Mouse (Mus musculus) adrenal gland, postnatal 14 days (tissue): ENCODE measurements around the gene Gm5726. TPM values are rescaled to one million over a fixed set of nuclear protein-coding genes. Genes with fewer than 3 reads are reported as not detected.
"Not testable (repeated sequence)": the region's sequence is repeated elsewhere in the genome, so short reads cannot be mapped to it uniquely, and the experiment has no call there.

ENCODE experiments used
- DNase-seq: peaks from one replicate; pipeline ENCODE4 v3.0.0; 2021; ENCODE audit warnings: mixed read lengths
- long read RNA-seq, 2 experiments: library from polyadenylated mRNA; stranded (forward); transcript quantifications; one replicate each; pipeline ENCODE4 v2.0.0; 2021
- total RNA-seq: library from RNA; stranded (reverse); gene quantifications from 2 replicates; pipeline ENCODE4 v1.2.3, GENCODE M21; 2021

Gene Gm5726
- total RNA-seq: not detected in 2 replicates
- long read RNA-seq, experiment 1: 0 reads
- long read RNA-seq, experiment 2: 0 reads

DNA sequence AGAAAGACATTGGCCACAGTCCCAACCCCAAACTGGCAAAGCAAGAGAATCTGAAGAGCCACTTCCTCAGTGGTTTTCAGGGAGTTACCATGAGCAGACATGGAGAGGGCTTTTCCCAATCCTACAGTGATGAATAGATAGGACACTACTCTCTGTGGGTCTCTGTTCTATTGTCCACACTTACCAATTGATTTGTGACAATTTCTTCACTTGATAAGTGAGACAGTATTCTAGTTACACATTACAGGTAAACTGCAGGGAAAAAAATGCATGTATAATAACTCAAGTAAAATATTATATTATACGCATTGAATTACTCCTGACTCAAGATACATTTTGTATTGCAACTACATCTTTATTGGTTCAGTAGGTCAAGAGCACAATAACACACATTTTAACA is at the start of gene Gm5726:
TSS of gene Gm5726 (minus strand) at position 101 of the 400 bp plus-strand sequence.
- not testable (repeated sequence) for DNase-seq

DNA sequence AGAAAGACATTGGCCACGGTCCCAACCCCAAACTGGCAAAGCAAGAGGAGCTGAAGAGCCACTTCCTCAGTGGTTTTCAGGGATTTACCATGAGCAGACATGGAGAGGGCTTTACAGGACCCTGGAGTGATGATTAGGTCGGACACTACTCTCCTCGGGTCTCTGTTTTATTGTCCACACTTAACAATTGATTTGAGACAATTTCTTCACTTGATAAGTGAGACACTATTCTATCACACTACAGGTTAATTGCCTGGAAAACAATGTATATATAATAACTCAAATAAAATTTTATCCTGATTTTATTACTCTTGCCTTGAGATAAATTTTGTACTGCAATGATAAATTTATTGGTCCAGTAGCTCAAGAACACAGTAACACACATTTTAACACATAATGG is 30.6 kb upstream of the Gm5726 start, which contains the start of gene Gm4141:
TSS of gene Gm4141 (minus strand) at position 101 of the 400 bp plus-strand sequence.
- DNase-seq: not testable (repeated sequence)

DNA sequence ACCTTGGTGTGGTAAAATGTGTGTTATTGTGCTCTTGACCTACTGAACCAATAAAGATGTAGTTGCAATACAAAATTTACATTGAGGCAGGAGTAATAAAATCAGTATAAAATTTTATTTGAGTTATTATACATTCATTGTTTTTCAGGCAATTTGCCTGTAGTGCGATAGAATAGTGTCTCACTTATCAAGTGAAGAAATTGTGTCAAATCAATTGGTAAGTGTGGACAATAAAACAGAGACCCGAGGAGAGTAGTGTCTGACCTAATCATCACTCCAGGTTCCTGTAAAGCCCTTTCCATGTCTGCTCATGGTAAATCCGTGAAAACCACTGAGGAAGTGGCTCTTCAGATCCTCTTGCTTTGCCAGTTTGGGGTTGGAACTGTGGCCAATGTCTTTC is 12.0 kb downstream of the Gm5726 start, which contains the start of gene Vmn1r104:
TSS of gene Vmn1r104 (plus strand) at position 301 of the 400 bp plus-strand sequence.
- DNase-seq: not testable (repeated sequence)

DNA sequence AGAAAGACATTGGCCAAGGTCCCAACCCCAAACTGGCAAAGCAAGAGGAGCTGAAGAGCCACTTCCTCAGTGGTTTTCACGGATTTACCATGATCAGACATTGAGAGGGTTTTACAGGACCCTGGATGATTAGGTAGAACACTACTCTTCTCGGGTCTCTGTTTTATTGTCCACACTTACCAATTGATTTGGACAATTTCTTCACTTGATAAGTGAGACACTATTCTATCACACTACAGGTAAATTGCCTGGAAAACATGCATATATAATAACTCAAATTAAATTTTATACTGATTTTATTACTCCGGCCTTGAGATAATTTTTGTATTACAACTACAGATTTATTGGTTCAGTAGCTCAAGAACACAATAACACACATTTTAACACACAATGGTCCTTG is 35.1 kb downstream of the Gm5726 start, which contains the start of gene Vmn1r103:
TSS of gene Vmn1r103 (minus strand) at position 101 of the 400 bp plus-strand sequence.
- not testable (repeated sequence) for DNase-seq

Other genes with a start within 250 kb of the Gm5726 start
- gene Gm4133, start 211.7 kb downstream of the Gm5726 start, total RNA-seq: not detected in 2 replicates
- gene Gm5728, start 170.3 kb downstream of the Gm5726 start, total RNA-seq: not detected in 2 replicates
- gene Vmn1r100, start 127.8 kb downstream of the Gm5726 start, total RNA-seq: not detected in 2 replicates
- not detected in 2 replicates for gene Vmn1r101, start 103.2 kb downstream of the Gm5726 start, total RNA-seq
- gene Gm10670, start 70.8 kb downstream of the Gm5726 start, total RNA-seq: not detected in 2 replicates
- not detected in 2 replicates for gene Vmn1r103, start 35.2 kb downstream of the Gm5726 start, total RNA-seq
- gene Vmn1r104, start 11.9 kb downstream of the Gm5726 start, total RNA-seq: not detected in 2 replicates
- gene Gm4141, start 30.5 kb upstream of the Gm5726 start, total RNA-seq: not detected in 2 replicates
- not detected in 2 replicates for gene Gm4513, start 53.3 kb upstream of the Gm5726 start, total RNA-seq
- not detected in 2 replicates for gene Vmn1r107, start 123.2 kb upstream of the Gm5726 start, total RNA-seq
- gene Vmn1r111, start 157.5 kb upstream of the Gm5726 start, total RNA-seq: not detected in 2 replicates
- gene Gm10668, start 184.9 kb upstream of the Gm5726 start, total RNA-seq: not detected in 2 replicates
- not detected in 2 replicates for gene Vmn1r112, start 225.4 kb upstream of the Gm5726 start, total RNA-seq
- not detected in 2 replicates for gene Vmn1r113, start 241.5 kb upstream of the Gm5726 start, total RNA-seq